Mouse (Mus musculus): Measurements from ENCODE around the gene Actn4. TPM values are rescaled to one million over a fixed set of nuclear protein-coding genes. Genes with fewer than 3 reads are reported as not detected.

Gene Actn4
- polyA plus RNA-seq, 1 experiment from 2014 or later, result 340 TPM

- Histone ChIP-seq H3K4me3 (replicated peaks) (no peak overlapping the region), H3K4me1 (replicated peaks) (peaks cover 61% of the 10 kb centered on the region), H3K9me3 (no peaks in the 10 kb centered on the region), H3K9ac (no peak overlapping the region), H3K36me3 (no peaks in the 10 kb centered on the region), H3K27ac (peak overlapping the region; percentile 38; the same call in 1 of the 2 replicates), H3K27me3 (replicated peaks) (no peaks in the 10 kb centered on the region), H3K4me2 (replicated peaks) (no peak overlapping the region)
- WGBS, result 60% methylated on average over 5 of the region's 5 CpGs
- no peak for ATAC-seq
Observed at GRCm38 (mm10) chr7:28955295-28955897, 6.7 kb downstream of the Actn4 start.

GRCm38 (mm10) chr7:28954773-28955172 is 7.4 kb downstream of the Actn4 start:
- Histone ChIP-seq H3K27ac (0 out of 2 replicates have a peak overlapping the region, but pooled peaks have one; percentile 3), H3K9ac (no peak overlapping the region), H3K36me3 (no peaks in the 10 kb centered on the region), H3K4me1 (replicated peaks) (peaks cover 63% of the 10 kb centered on the region), H3K4me3 (replicated peaks) (no peak overlapping the region), H3K27me3 (replicated peaks) (no peaks in the 10 kb centered on the region), H3K9me3 (no peaks in the 10 kb centered on the region), H3K4me2 (replicated peaks) (no peak overlapping the region)
- ATAC-seq, result no peak
- 82% methylated on average over 4 of the region's 4 CpGs for WGBS

- Histone ChIP-seq H3K36me3 (no peaks in the 10 kb centered on the region), H3K27ac (peak overlapping the region; percentile 77), H3K4me2 (replicated peaks) (peak overlapping the region; percentile 15; the same call in 1 of the 2 replicates), H3K4me3 (replicated peaks) (no peak overlapping the region), H3K4me1 (replicated peaks) (peaks cover 67% of the 10 kb centered on the region), H3K9me3 (no peaks in the 10 kb centered on the region), H3K27me3 (replicated peaks) (no peaks in the 10 kb centered on the region), H3K9ac (no peak overlapping the region)
- no peak for ATAC-seq
- WGBS, result 19% methylated on average over 2 of the region's 2 CpGs
Observed at GRCm38 (mm10) chr7:28953476-28954376, 8.4 kb downstream of the Actn4 start.

- Histone ChIP-seq H3K9me3 (no peaks in the 10 kb centered on the region), H3K36me3 (peaks cover 2% of the 10 kb centered on the region; the same call in 1 of the 2 replicates), H3K9ac (no peak overlapping the region), H3K27ac (peak overlapping the region; percentile 74), H3K4me3 (replicated peaks) (no peak overlapping the region), H3K4me1 (replicated peaks) (peaks cover 68% of the 10 kb centered on the region), H3K27me3 (replicated peaks) (no peaks in the 10 kb centered on the region), H3K4me2 (replicated peaks) (no peak overlapping the region)
- WGBS, result 15% methylated on average over 3 of the region's 3 CpGs
- no peak for ATAC-seq
Observed at GRCm38 (mm10) chr7:28952786-28953185, 9.4 kb downstream of the Actn4 start.

GRCm38 (mm10) chr7:28951764-28952163 is 10.4 kb downstream of the Actn4 start:
- Histone ChIP-seq H3K9me3 (no peaks in the 10 kb centered on the region), H3K4me3 (replicated peaks) (no peak overlapping the region), H3K27me3 (replicated peaks) (no peaks in the 10 kb centered on the region), H3K4me2 (replicated peaks) (no peak overlapping the region), H3K9ac (0 out of 2 replicates have a peak overlapping the region, but pooled peaks have one; percentile 12), H3K36me3 (peaks cover 3% of the 10 kb centered on the region; the same call in 1 of the 2 replicates), H3K27ac (peak overlapping the region; percentile 74; the same call in 1 of the 2 replicates), H3K4me1 (replicated peaks) (peaks cover 69% of the 10 kb centered on the region)
- ATAC-seq, result no peak
- WGBS, result 55% methylated on average over 2 of the region's 2 CpGs

GRCm38 (mm10) chr7:28950346-28951037 is 11.6 kb downstream of the Actn4 start:
- Histone ChIP-seq H3K27ac (peak overlapping the region; percentile 74), H3K4me1 (replicated peaks) (peaks cover 77% of the 10 kb centered on the region), H3K36me3 (peaks cover 3% of the 10 kb centered on the region; the same call in 1 of the 2 replicates), H3K9me3 (no peaks in the 10 kb centered on the region), H3K4me3 (replicated peaks) (no peak overlapping the region), H3K4me2 (replicated peaks) (0 out of 2 replicates have a peak overlapping the region, but pooled peaks have one; percentile 4), H3K27me3 (replicated peaks) (no peaks in the 10 kb centered on the region), H3K9ac (no peak overlapping the region)
- WGBS, result 68% methylated on average over 10 of the region's 10 CpGs
- ATAC-seq, result peak; percentile 57

- no peak for ATAC-seq
- Histone ChIP-seq H3K27ac (peak overlapping the region; percentile 29), H3K9me3 (no peaks in the 10 kb centered on the region), H3K9ac (no peak overlapping the region), H3K4me3 (replicated peaks) (no peak overlapping the region), H3K4me1 (replicated peaks) (peaks cover 83% of the 10 kb centered on the region), H3K4me2 (replicated peaks) (no peak overlapping the region), H3K36me3 (peaks cover 3% of the 10 kb centered on the region; the same call in 1 of the 2 replicates), H3K27me3 (replicated peaks) (no peaks in the 10 kb centered on the region)
- WGBS, result 65% methylated on average over 2 of the region's 2 CpGs
Observed at GRCm38 (mm10) chr7:28949298-28949697, 12.8 kb downstream of the Actn4 start.

- H3K36me3 ChIP-seq, result peaks cover 3% of the 10 kb centered on the region; the same call in 1 of the 2 replicates
- no peak overlapping the region for H3K9ac ChIP-seq
- H3K4me1 ChIP-seq (replicated peaks), result peaks cover 81% of the 10 kb centered on the region
- H3K4me3 ChIP-seq (replicated peaks), result no peak overlapping the region
- H3K9me3 ChIP-seq, result no peaks in the 10 kb centered on the region
- no peak for ATAC-seq
- H3K4me2 ChIP-seq (replicated peaks), result no peak overlapping the region
- WGBS, result 88% methylated on average over 7 of the region's 7 CpGs
- no peaks in the 10 kb centered on the region for H3K27me3 ChIP-seq (replicated peaks)
- peak overlapping the region; percentile 29; the same call in 1 of the 2 replicates for H3K27ac ChIP-seq
Observed at GRCm38 (mm10) chr7:28948746-28949145, 13.4 kb downstream of the Actn4 start.

GRCm38 (mm10) chr7:28946271-28946610 is 15.9 kb downstream of the Actn4 start:
- 6% methylated on average over 1 of the region's 1 CpGs for WGBS
- Histone ChIP-seq H3K27ac (peak overlapping the region; percentile 92), H3K27me3 (replicated peaks) (no peaks in the 10 kb centered on the region), H3K4me2 (replicated peaks) (peak overlapping the region; percentile 33; the same call in 1 of the 2 replicates), H3K4me3 (replicated peaks) (no peak overlapping the region), H3K4me1 (replicated peaks) (peaks cover 82% of the 10 kb centered on the region), H3K36me3 (peaks cover 3% of the 10 kb centered on the region; the same call in 1 of the 2 replicates), H3K9ac (0 out of 2 replicates have a peak overlapping the region, but pooled peaks have one; percentile 20), H3K9me3 (no peaks in the 10 kb centered on the region)
- ATAC-seq, result no peak

GRCm38 (mm10) chr7:28945416-28946270 is 16.5 kb downstream of the Actn4 start:
- peak; percentile 57 for ATAC-seq
- Histone ChIP-seq H3K4me2 (replicated peaks) (peak overlapping the region; percentile 33), H3K4me1 (replicated peaks) (peaks cover 77% of the 10 kb centered on the region), H3K4me3 (replicated peaks) (no peak overlapping the region), H3K36me3 (peaks cover 3% of the 10 kb centered on the region; the same call in 1 of the 2 replicates), H3K9me3 (no peaks in the 10 kb centered on the region), H3K9ac (0 out of 2 replicates have a peak overlapping the region, but pooled peaks have one; percentile 20), H3K27me3 (replicated peaks) (no peaks in the 10 kb centered on the region), H3K27ac (peak overlapping the region; percentile 92)
- WGBS, result 25% methylated on average over 10 of the region's 10 CpGs

- H3K36me3 ChIP-seq, result peaks cover 3% of the 10 kb centered on the region; the same call in 1 of the 2 replicates
- H3K27me3 ChIP-seq (replicated peaks), result no peaks in the 10 kb centered on the region
- ATAC-seq, result no peak
- peaks cover 77% of the 10 kb centered on the region for H3K4me1 ChIP-seq (replicated peaks)
- no peak overlapping the region for H3K4me3 ChIP-seq (replicated peaks)
- H3K9me3 ChIP-seq, result no peaks in the 10 kb centered on the region
- H3K9ac ChIP-seq, result no peak overlapping the region
- WGBS, result 47% methylated on average over 6 of the region's 6 CpGs
- H3K4me2 ChIP-seq (replicated peaks), result peak overlapping the region; percentile 33; the same call in 1 of the 2 replicates
- H3K27ac ChIP-seq, result peak overlapping the region; percentile 92
Observed at GRCm38 (mm10) chr7:28944756-28945415, 17.3 kb downstream of the Actn4 start.
